Mouse (Mus musculus) left cerebral cortex, adult 8-10 months (tissue): ENCODE measurements around the gene Slc4a1. TPM values are rescaled to one million over a fixed set of nuclear protein-coding genes. Genes with fewer than 3 reads are reported as not detected.
A peak's percentile ranks its signal among the peaks of the same experiment; 100 is the strongest.

ENCODE experiments used
- DNase-seq, 2 experiments: peaks; one replicate each; pipeline ENCODE4 v3.0.0; 2022; ENCODE audit warnings: low spot score in 2 of 2
- total RNA-seq, 4 experiments: library from RNA; stranded (reverse); gene quantifications; 2 replicates each; pipeline ENCODE4 v1.2.4; 2022

Slc4a1 gene
- total RNA-seq, 4 experiments from 2014 or later, result 0.08 to 0.41 (median 0.24) TPM; not detected in 1

GRCm38 (mm10) chr11:102327250-102327649 is 38.8 kb downstream of the Slc4a1 start:
- no peak for DNase-seq

GRCm38 (mm10) chr11:102323516-102323915 is 42.5 kb downstream of the Slc4a1 start:
- DNase-seq, result no peak

GRCm38 (mm10) chr11:102321931-102322330 is 44.1 kb downstream of the Slc4a1 start:
- no peak for DNase-seq

GRCm38 (mm10) chr11:102320686-102321005 is 45.4 kb downstream of the Slc4a1 start:
- DNase-seq, result peak; percentile 65 to 79

- DNase-seq, result peak; percentile 85 to 91
Observed at GRCm38 (mm10) chr11:102319941-102320685, 45.9 kb downstream of the Slc4a1 start.

GRCm38 (mm10) chr11:102319410-102319792 is 46.6 kb downstream of the Slc4a1 start, which contains the start of gene Ubtf:
Gene Ubtf (minus strand): TSS chr11:102319742.
- DNase-seq, result peak; percentile 62 to 81

GRCm38 (mm10) chr11:102318576-102319409 is 47.2 kb downstream of the Slc4a1 start:
- peak in 1 of 2 experiments; percentile 50 for DNase-seq

GRCm38 (mm10) chr11:102317901-102318575 is 48.0 kb downstream of the Slc4a1 start:
- DNase-seq, result peak in 1 of 2 experiments; percentile 51

- DNase-seq, result peak; percentile 44 to 48
Observed at GRCm38 (mm10) chr11:102317298-102317900, 48.6 kb downstream of the Slc4a1 start.

- DNase-seq, result peak; percentile 57 to 86
Observed at GRCm38 (mm10) chr11:102316572-102317297, 49.3 kb downstream of the Slc4a1 start.

- peak in 1 of 2 experiments; percentile 10 for DNase-seq
Observed at GRCm38 (mm10) chr11:102315690-102316571, 50.1 kb downstream of the Slc4a1 start.

- peak in 1 of 2 experiments; percentile 4 for DNase-seq
Observed at GRCm38 (mm10) chr11:102314321-102314720, 51.7 kb downstream of the Slc4a1 start.

GRCm38 (mm10) chr11:102312586-102312985 is 53.4 kb downstream of the Slc4a1 start:
- peak in 1 of 2 experiments; percentile 5 for DNase-seq

- DNase-seq, result peak in 1 of 2 experiments; percentile 3
Observed at GRCm38 (mm10) chr11:102311966-102312365, 54.0 kb downstream of the Slc4a1 start.

GRCm38 (mm10) chr11:102310768-102311695 is 55.0 kb downstream of the Slc4a1 start:
- DNase-seq, result no peak

- DNase-seq, result no peak
Observed at GRCm38 (mm10) chr11:102309821-102310617, 56.0 kb downstream of the Slc4a1 start.

- DNase-seq, result peak; percentile 93 to 96
Observed at GRCm38 (mm10) chr11:102308979-102309378, 57.0 kb downstream of the Slc4a1 start.

- DNase-seq, result no peak
Observed at GRCm38 (mm10) chr11:102308104-102308503, 57.9 kb downstream of the Slc4a1 start.
